Mouse (Mus musculus): ENCODE measurements around the gene Ube2z.

The Ube2z gene

GRCm38 (mm10) chr11:96006367-96006851, 58.8 kb downstream of the Ube2z start:
- peak; percentile 29 to 37 for DNase-seq

- DNase-seq = peak; percentile 65 to 66
These were observed 59.6 kb downstream of the Ube2z start, which contains the start of gene Igf2bp1 for GRCm38 (mm10) chr11:96005403-96006271. Gene Igf2bp1 (minus strand): TSS chr11:96005940.

- peak in 1 of 2 experiments; percentile 59 for DNase-seq
These were observed 60.3 kb downstream of the Ube2z start for GRCm38 (mm10) chr11:96004793-96005402.

- peak in 1 of 2 experiments; percentile 51 for DNase-seq
These were observed 61.0 kb downstream of the Ube2z start for GRCm38 (mm10) chr11:96003969-96004792.

GRCm38 (mm10) chr11:96003100-96003900, 61.9 kb downstream of the Ube2z start:
- DNase-seq = no peak

Measured in lung, postnatal 4 days (tissue).